Mouse (Mus musculus): Measurements from ENCODE around the gene Acsf3. TPM values are rescaled to one million over a fixed set of nuclear protein-coding genes. Genes with fewer than 3 reads are reported as not detected.

Acsf3 gene
- polyA plus RNA-seq, 1 experiment from 2014 or later = 18.7 TPM

DNA sequence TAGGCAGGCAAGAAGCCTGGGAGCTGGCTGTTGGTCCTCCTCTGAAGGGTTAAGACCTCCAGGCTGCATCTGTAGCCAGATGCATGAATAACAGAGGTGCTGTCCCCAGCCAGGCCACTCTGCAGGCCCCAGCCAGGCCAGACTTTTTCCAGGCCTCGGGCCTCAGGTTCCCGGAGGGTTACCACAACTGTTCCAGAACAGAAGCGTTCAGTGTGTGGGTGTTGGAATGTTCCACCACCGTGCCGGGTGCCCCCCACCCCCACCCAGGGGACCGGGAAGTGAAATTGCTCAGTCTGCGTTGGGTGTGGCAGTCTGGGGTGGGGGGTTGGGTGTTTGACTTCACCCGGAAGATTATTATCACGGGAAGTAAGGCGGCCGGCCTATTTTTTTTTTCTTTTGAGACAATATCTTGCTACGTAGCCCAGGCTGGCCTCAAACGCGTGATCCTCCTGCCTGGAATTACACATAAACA, 12.0 kb upstream of the Acsf3 start:
- H3K36me3 ChIP-seq = no peaks in the 10 kb centered on the region
- H3K27me3 ChIP-seq = peaks cover 9% of the 10 kb centered on the region; the same call in 1 of the 2 replicates
- no peak overlapping the region for H3K9ac ChIP-seq
- no peak overlapping the region for H3K27ac ChIP-seq
- ATAC-seq (ENCODE audit: insufficient number of reproducible peaks, insufficient read depth, low FRiP score, low TSS enrichment) = no peak
- no peak overlapping the region for H3K4me2 ChIP-seq (replicated peaks)
- H3K9me3 ChIP-seq = no peaks in the 10 kb centered on the region
- no peak overlapping the region for H3K4me3 ChIP-seq
- 82% methylated on average over 14 of the region's 14 CpGs for WGBS
- H3K4me1 ChIP-seq = no peaks in the 10 kb centered on the region

- H3K27me3 ChIP-seq = peaks cover 13% of the 10 kb centered on the region; the same call in 1 of the 2 replicates
- no peak for ATAC-seq (ENCODE audit: insufficient number of reproducible peaks, insufficient read depth, low FRiP score, low TSS enrichment)
- WGBS = 87% methylated on average over 7 of the region's 7 CpGs
These were observed 10.4 kb upstream of the Acsf3 start for GRCm38 (mm10) chr8:122764790-122765474.

GRCm38 (mm10) chr8:122766189-122766588, 9.1 kb upstream of the Acsf3 start:
- Histone ChIP-seq H3K27me3 (peaks cover 13% of the 10 kb centered on the region; the same call in 1 of the 2 replicates), H3K4me2 (replicated peaks) (no peak overlapping the region), H3K9me3 (no peaks in the 10 kb centered on the region), H3K27ac (no peak overlapping the region), H3K9ac (no peak overlapping the region), H3K4me1 (no peaks in the 10 kb centered on the region), H3K4me3 (no peak overlapping the region), H3K36me3 (no peaks in the 10 kb centered on the region)
- ATAC-seq (ENCODE audit: insufficient number of reproducible peaks, insufficient read depth, low FRiP score, low TSS enrichment) = no peak
- 51% methylated on average over 5 of the region's 5 CpGs for WGBS

More at GRCm38 (mm10) chr8:122764790-122765474, 10.4 kb upstream of the Acsf3 start:
- Histone ChIP-seq H3K9me3 (no peaks in the 10 kb centered on the region), H3K9ac (no peak overlapping the region), H3K4me2 (replicated peaks) (no peak overlapping the region), H3K27ac (no peak overlapping the region), H3K36me3 (no peaks in the 10 kb centered on the region), H3K4me3 (no peak overlapping the region), H3K4me1 (no peaks in the 10 kb centered on the region)

DNA sequence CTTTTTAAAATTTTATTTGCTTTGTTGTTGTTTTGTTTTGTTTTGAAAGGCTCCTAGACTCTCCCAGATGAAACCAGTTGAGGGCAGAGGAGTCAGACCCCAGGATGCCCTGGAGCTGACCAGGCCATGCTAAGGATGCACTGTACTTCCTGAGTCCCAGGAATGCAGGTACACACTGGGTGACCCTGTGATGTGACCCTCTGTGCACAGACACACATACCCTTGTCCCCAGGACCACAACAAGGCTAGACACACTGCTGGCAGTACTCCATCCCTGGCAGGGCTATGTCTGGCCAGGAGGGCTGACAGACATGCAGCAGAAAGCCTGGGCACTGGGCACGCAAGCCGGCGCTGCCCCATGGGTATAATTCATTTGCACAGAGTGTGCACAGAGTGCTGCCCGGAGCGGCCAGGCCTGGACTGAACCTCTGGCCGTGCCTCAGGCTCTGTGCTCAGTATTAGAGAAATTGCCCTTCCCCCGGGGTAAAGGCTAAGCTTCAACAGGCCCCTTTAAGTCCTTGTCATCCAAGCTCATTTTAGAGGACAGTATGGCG, 8.6 kb upstream of the Acsf3 start:
- Histone ChIP-seq H3K36me3 (no peaks in the 10 kb centered on the region), H3K4me2 (replicated peaks) (no peak overlapping the region), H3K27ac (no peak overlapping the region), H3K9ac (no peak overlapping the region), H3K4me3 (no peak overlapping the region), H3K27me3 (peaks cover 12% of the 10 kb centered on the region; the same call in 1 of the 2 replicates), H3K9me3 (no peaks in the 10 kb centered on the region), H3K4me1 (no peaks in the 10 kb centered on the region)
- no peak for ATAC-seq (ENCODE audit: insufficient number of reproducible peaks, insufficient read depth, low FRiP score, low TSS enrichment)
- WGBS = 63% methylated on average over 8 of the region's 8 CpGs

- 32% methylated on average over 9 of the region's 9 CpGs for WGBS
- ATAC-seq (ENCODE audit: insufficient number of reproducible peaks, insufficient read depth, low FRiP score, low TSS enrichment) = no peak
- Histone ChIP-seq H3K36me3 (no peaks in the 10 kb centered on the region), H3K9me3 (no peaks in the 10 kb centered on the region), H3K27me3 (0 out of 2 replicates have a peak, but pooled peaks cover 8% of the 10 kb centered on the region), H3K27ac (no peak overlapping the region), H3K4me1 (no peaks in the 10 kb centered on the region), H3K4me3 (no peak overlapping the region), H3K9ac (no peak overlapping the region), H3K4me2 (replicated peaks) (no peak overlapping the region)
These were observed 8.1 kb upstream of the Acsf3 start for GRCm38 (mm10) chr8:122767229-122767628.

- no peak overlapping the region for H3K4me3 ChIP-seq
- no peak overlapping the region for H3K9ac ChIP-seq
- H3K27me3 ChIP-seq = 0 out of 2 replicates have a peak, but pooled peaks cover 8% of the 10 kb centered on the region
- ATAC-seq (ENCODE audit: insufficient number of reproducible peaks, insufficient read depth, low FRiP score, low TSS enrichment) = no peak
- 67% methylated on average over 24 of the region's 24 CpGs for WGBS
- no peak overlapping the region for H3K27ac ChIP-seq
- H3K4me2 ChIP-seq (replicated peaks) = no peak overlapping the region
- H3K4me1 ChIP-seq = no peaks in the 10 kb centered on the region
- no peaks in the 10 kb centered on the region for H3K36me3 ChIP-seq
- no peaks in the 10 kb centered on the region for H3K9me3 ChIP-seq
These were observed 5.8 kb upstream of the Acsf3 start for GRCm38 (mm10) chr8:122769251-122770058.

- 36% methylated on average over 10 of the region's 10 CpGs for WGBS
- H3K4me3 ChIP-seq = no peak overlapping the region
- no peak for ATAC-seq (ENCODE audit: insufficient number of reproducible peaks, insufficient read depth, low FRiP score, low TSS enrichment)
- H3K9ac ChIP-seq = no peak overlapping the region
- H3K4me1 ChIP-seq = peaks cover 4% of the 10 kb centered on the region
- H3K36me3 ChIP-seq = no peaks in the 10 kb centered on the region
- no peak overlapping the region for H3K27ac ChIP-seq
- H3K9me3 ChIP-seq = no peaks in the 10 kb centered on the region
- 0 out of 2 replicates have a peak, but pooled peaks cover 8% of the 10 kb centered on the region for H3K27me3 ChIP-seq
- H3K4me2 ChIP-seq (replicated peaks) = no peak overlapping the region
These were observed 2.7 kb upstream of the Acsf3 start for GRCm38 (mm10) chr8:122772431-122773060.

- Histone ChIP-seq H3K36me3 (peaks cover 28% of the 10 kb centered on the region), H3K4me2 (replicated peaks) (no peak overlapping the region), H3K27ac (no peak overlapping the region), H3K27me3 (no peaks in the 10 kb centered on the region), H3K4me1 (peaks cover 4% of the 10 kb centered on the region), H3K9me3 (no peaks in the 10 kb centered on the region), H3K9ac (no peak overlapping the region), H3K4me3 (no peak overlapping the region)
- no peak for ATAC-seq (ENCODE audit: insufficient number of reproducible peaks, insufficient read depth, low FRiP score, low TSS enrichment)
- 86% methylated on average over 6 of the region's 6 CpGs for WGBS
These were observed 2.4 kb downstream of the Acsf3 start for GRCm38 (mm10) chr8:122777701-122778100.

- Histone ChIP-seq H3K9me3 (no peaks in the 10 kb centered on the region), H3K9ac (no peak overlapping the region), H3K4me1 (peaks cover 4% of the 10 kb centered on the region), H3K27ac (no peak overlapping the region), H3K36me3 (peaks cover 33% of the 10 kb centered on the region), H3K4me2 (replicated peaks) (no peak overlapping the region), H3K27me3 (no peaks in the 10 kb centered on the region), H3K4me3 (no peak overlapping the region)
- WGBS = 79% methylated on average over 3 of the region's 3 CpGs
- no peak for ATAC-seq (ENCODE audit: insufficient number of reproducible peaks, insufficient read depth, low FRiP score, low TSS enrichment)
These were observed 3.5 kb downstream of the Acsf3 start for GRCm38 (mm10) chr8:122778703-122779239.

DNA sequence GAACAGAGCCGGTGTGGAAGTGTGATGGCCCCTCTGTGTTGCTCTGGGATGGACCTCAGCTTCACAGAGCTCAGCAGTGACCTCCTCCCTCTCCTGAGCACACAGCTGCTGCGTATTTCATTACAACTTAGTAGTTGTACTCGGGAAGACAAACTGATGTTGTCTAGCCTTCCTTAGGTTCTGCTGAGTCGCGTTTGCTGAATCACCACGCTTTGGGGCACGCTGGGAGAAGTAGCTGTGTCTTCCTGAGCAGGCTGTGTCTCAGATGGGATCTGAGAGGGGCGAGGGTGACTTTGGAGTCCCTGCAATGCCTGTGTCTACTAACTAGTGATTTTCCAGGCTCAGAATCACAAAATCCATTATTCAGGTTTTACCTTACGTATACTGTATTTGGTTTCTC, 4.0 kb downstream of the Acsf3 start:
- Histone ChIP-seq H3K4me2 (replicated peaks) (no peak overlapping the region), H3K36me3 (peaks cover 33% of the 10 kb centered on the region), H3K4me3 (no peak overlapping the region), H3K9me3 (no peaks in the 10 kb centered on the region), H3K9ac (no peak overlapping the region), H3K27me3 (no peaks in the 10 kb centered on the region), H3K4me1 (peaks cover 4% of the 10 kb centered on the region), H3K27ac (no peak overlapping the region)
- 74% methylated on average over 9 of the region's 9 CpGs for WGBS
- no peak for ATAC-seq (ENCODE audit: insufficient number of reproducible peaks, insufficient read depth, low FRiP score, low TSS enrichment)

GRCm38 (mm10) chr8:122784756-122785155, 9.5 kb downstream of the Acsf3 start:
- Histone ChIP-seq H3K4me2 (replicated peaks) (no peak overlapping the region), H3K27ac (no peak overlapping the region), H3K27me3 (no peaks in the 10 kb centered on the region), H3K9ac (no peak overlapping the region), H3K4me3 (no peak overlapping the region), H3K4me1 (no peaks in the 10 kb centered on the region), H3K9me3 (no peaks in the 10 kb centered on the region), H3K36me3 (peaks cover 51% of the 10 kb centered on the region)
- whole genome bisulfite sequencing = 79% methylated on average over 1 of the region's 1 CpGs
- no peak for ATAC-seq (ENCODE audit: insufficient number of reproducible peaks, insufficient read depth, low FRiP score, low TSS enrichment)

Data from embryonic facial prominence, embryonic 12.5 days (tissue).